Mouse (Mus musculus): Measurements from ENCODE around the gene Ppox. TPM values are rescaled to one million over a fixed set of nuclear protein-coding genes. Genes with fewer than 3 reads are reported as not detected.
"Not testable (repeated sequence)": the region's sequence is repeated elsewhere in the genome, so short reads cannot be mapped to it uniquely, and the experiment has no call there.

The Ppox gene
- 10 to 100 TPM; 13.1 to 13.6 TPM for total RNA-seq (2021)
- long read RNA-seq, experiment 1, transcript Ppox-201 (13 exons, 1,821 nt) = major isoform, 6 of 9 reads
- long read RNA-seq, experiment 1, partial matches to known transcripts = 0 of 9 reads
- long read RNA-seq, experiment 1, other reads (novel, unspliced or antisense) = 3 of 9 reads
- long read RNA-seq, experiment 2, partial matches to known transcripts = 2 of 4 reads
- long read RNA-seq, experiment 2, other reads (novel, unspliced or antisense) = 2 of 4 reads

GRCm38 (mm10) chr1:171280916-171281527, at the start of gene Ppox:
Ppox (minus strand) TSS chr1:171281186.
- DNase-seq = peak; percentile 94 to 98

DNA sequence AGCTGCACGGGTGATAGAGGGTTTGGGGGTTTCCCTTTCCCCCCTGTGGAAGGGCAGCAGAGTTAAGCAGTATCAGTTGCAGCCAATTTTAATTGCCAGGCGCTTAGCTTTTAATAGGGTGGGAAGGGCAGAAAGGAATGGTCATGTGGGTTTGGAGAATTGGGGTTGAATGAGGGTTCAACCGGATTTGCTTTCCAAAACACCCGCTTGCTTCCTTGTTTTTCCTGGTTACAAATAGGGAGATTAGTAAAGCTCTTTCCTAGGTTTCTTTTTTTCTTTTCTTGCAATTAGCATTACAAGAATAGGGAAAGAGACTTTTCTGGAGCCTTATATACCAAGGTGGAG, 49.2 kb upstream of the Ppox start:
- no peak for DNase-seq

DNA sequence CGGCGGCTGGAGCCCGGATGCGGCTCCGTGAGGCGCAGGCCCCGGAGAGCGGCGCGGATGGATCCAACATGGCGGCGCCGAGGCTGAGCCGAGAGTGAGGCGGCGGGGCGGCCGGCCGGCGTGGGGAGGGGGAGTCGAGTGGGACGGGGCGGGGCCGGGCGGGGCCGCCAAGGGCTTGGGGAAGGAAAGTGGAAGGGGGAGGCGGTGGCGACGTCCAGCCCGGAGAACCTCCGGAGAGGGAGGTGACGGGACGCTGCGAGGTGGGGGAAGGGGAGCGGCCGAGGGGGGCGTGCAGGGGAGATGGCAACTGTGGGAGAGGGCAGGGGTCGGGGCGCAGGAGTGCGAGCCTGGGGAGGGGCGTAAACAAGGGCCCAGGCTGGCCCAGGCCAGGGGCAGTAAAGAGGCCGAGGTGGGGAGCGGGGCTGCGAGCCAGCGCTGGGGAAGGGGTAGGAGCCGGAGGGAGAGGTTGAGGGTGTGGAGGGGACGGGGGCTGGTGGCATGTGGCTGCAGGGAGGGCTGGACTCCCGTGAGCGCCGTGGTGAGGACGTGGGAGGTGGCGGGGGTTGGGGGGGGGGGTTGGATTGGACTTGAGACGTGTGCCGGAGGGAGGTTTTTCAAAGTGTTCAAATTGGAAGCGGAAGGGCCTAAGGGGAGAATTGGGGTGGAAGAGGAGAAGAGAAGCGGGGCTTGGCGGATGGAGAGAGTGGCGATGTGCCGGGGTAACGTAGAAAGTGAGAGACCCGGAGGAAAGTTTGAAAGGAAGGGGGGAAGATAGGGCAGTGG, 48.6 kb upstream of the Ppox start:
- DNase-seq = peak in 1 of 2 experiments; percentile 56

DNA sequence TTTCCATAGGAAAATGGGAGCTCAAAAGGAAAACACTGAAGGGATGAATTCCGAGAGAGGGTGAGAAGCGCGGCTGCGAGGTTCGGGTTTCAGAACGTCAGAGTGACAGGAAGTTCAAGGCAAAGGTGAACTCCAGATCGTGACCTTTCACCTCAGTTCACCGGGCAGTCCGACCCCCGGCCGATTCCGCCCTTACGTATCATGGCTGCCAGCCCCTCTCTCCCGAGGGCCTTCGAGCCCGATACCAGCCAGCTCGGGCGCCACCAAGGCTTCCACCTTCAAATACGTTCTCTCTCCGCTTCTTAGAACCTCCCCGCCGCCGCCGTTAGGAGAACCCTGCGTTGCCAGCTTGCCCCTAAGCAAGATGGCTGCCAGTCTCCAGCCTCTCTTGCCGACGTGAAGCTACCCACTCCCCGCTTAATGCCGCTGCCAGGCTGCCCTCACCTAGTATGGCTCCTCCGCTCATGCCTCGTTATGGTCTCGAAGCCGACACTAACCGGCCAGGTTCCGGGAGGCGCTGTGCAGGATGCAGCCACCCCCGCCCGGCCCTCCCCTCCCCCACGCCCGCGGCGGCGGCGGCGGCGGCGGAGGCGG, 48.0 kb upstream of the Ppox start, which contains the start of gene Dedd:
Gene Dedd (plus strand): TSS at position 307 of the 594 bp plus-strand sequence.
- peak; percentile 92 to 95 for DNase-seq

DNA sequence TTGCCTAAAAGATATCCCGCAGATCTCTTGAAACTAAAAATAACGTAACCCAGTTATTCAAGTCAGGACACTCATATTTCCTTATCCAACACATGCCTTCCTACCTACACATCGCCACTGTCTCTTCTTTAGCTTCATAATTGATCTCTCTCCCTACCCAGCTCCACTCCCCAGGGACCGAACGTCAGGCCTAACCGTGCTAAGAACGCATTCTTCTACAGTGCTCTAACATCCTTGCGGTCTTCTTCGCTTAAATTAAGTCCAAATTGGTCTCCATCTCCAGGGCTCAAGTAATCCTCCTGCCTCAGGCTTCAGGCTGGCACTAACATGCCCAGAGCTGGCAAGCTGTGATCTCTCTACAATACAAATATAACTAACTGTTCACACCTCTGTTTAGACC, 47.3 kb upstream of the Ppox start:
- DNase-seq = peak in 1 of 2 experiments; percentile 24

GRCm38 (mm10) chr1:171326588-171326987, 45.6 kb upstream of the Ppox start:
- DNase-seq = not testable (repeated sequence)

GRCm38 (mm10) chr1:171325571-171325970, 44.6 kb upstream of the Ppox start:
- no peak for DNase-seq

DNA sequence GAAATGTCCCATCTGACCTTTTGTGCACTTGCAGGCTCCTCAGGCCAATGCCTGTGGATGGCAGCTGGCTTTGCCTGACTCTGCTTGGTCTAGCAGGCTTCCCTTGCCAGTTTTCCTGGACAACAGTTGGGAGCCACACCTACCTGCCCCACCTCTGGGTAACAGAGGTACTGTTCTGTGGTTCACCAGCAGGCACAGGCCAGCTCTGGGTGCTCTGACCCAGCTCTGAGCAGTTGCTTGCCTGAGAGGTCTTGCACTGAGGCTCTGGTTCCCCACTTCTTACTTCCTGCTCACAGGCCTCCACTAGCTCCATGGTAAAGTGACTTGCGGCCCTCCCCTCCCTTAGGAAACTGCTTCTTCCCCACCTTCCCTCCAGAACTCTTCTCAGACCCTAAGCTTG, 41.0 kb upstream of the Ppox start:
- DNase-seq = no peak

DNA sequence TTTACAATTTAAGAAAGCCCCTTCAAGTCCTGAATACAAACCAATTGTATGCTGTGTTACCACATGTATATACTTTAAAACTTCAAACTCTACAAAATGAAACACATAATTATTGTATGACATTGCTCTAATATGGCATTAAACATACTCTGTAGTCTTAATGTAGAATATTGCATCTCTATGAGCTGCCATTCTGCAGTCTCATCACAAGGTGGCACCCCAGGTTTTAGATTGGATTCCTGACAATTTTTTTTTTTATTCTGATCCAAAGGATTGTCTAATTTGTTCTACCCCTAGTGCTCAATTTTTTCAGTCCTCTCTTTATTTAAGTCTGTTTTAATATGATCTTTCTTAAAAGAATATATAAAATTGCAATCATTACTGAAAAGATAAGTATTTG, 40.4 kb upstream of the Ppox start:
- peak in 1 of 2 experiments; percentile 42 for DNase-seq

GRCm38 (mm10) chr1:171320151-171320550, 39.2 kb upstream of the Ppox start:
- no peak for DNase-seq

GRCm38 (mm10) chr1:171319748-171320147, 38.8 kb upstream of the Ppox start:
- no peak for DNase-seq

- DNase-seq = no peak
These were observed 28.3 kb upstream of the Ppox start for GRCm38 (mm10) chr1:171309321-171309720.

DNA sequence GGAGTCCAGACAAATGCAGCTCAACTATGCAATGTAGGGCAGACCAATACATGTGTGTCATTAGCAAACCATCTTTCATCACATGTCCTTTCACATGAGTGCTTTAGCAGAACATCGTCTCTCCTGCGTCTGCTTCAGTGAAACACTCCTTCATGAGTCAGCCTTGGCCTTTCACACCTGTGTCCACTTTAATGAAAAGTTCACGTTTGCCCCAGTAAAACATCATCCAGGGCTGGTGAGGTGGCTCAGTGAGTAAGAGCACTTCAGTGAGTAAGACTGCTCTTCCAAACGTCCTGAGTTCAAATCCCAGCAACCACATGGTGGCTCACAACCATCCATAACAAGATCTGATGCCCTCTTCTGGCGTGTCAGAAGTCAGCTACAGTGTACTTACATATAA, 25.2 kb upstream of the Ppox start:
- not testable (repeated sequence) for DNase-seq

DNA sequence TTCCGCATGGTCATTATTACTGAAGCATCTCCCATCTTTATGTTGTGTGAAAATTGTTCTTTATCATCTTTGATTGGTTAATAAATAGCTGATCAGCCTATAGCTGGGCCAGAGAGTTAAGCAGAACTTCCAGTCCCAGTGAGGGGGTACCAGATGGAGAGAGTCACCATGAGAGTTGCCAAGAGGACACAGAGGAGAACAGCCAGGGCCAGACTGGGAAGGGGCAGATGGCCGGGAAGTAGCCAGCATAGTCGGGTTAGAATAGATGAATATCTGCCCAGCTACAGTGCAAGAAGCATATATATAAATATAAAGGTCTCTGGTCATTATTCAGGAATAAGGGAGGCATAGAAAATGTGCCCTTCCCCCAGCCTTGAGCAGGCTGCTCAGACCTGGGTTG, 17.2 kb upstream of the Ppox start:
- no peak for DNase-seq

- DNase-seq = no peak
These were observed 14.0 kb upstream of the Ppox start for GRCm38 (mm10) chr1:171295063-171295402.

- DNase-seq = peak; percentile 91 to 93
These were observed 13.5 kb upstream of the Ppox start, which contains the start of gene Ufc1 for GRCm38 (mm10) chr1:171294298-171295062. Ufc1 (minus strand) TSS chr1:171295024.

DNA sequence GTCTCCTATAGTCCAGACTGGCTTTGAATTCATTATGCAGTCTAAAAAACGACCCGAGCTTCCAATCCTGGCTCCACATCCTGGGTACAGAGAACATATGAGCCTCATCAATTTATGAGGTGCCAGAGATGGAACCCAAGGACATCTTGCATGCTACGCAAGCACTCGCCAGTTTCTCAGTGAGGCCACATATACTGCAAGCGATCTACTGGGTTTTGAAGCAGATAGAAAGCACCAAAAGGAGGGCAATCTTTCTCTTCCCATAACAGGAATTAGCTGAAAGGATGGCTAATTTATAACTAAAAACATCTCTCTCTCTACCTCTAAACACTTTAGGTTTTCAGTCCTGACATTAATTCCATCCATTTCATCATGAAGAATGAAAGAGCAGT, 12.9 kb upstream of the Ppox start:
- DNase-seq = no peak

DNA sequence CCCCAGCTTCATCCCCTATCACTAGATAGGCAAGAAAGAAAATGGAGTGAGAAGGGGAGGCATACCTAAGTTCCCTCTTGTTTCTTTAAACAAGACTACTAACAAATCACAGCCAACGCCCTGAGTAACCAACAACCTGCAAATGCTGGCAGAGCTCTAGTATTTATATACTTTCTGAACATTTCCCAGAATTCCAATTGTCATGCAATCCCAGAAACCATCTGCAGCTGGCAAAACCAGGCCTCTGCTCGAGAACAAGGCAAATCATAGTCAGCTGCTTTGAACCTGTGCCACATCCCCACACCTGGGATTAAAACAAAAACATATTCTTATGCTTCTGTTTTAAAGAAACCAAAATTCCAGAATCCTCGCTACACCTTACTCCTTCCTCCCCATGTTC, 12.4 kb upstream of the Ppox start:
- no peak for DNase-seq

DNA sequence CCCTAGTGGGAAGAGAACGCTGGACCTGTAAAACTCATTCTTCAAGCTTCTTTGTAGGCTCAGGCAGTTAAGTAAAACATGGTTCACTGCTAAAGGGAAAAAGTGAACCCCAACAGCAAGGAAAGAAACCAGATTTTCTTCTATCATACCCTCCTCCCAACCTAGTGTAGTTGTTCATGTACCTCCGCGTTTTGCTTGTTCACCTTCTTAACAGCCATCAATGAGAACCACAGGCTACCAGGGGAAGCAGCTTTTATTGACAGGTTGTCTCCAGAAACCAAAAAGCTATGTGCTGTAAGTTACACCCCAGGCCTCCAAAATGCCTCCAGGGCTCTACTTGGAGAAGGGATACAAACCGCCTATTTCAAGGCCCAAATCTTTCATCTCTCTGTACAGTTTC, 7.3 kb upstream of the Ppox start:
- no peak for DNase-seq

GRCm38 (mm10) chr1:171287136-171288081, 6.4 kb upstream of the Ppox start, which contains the start of gene Usp21:
Usp21 (minus strand) TSS chr1:171287991.
- peak; percentile 93 to 96 for DNase-seq

GRCm38 (mm10) chr1:171286517-171286916, 5.5 kb upstream of the Ppox start:
- peak in 1 of 2 experiments; percentile 10 for DNase-seq

All from heart, adult 18-20 months (tissue).